Mouse (Mus musculus) spleen, adult 2 months (tissue): ENCODE measurements around the gene Dok7. TPM values are rescaled to one million over a fixed set of nuclear protein-coding genes. Genes with fewer than 3 reads are reported as not detected.

Source experiments
- DNase-seq, 2 experiments: peaks; one replicate each; pipeline versions ENCODE4 v3.0.0 to v3.0.0-alpha.2; 2012 to 2021; ENCODE audit warnings: low spot score in 2 of 2, low read depth in 1 of 2
- H3K27ac ChIP-seq: fragments of 200-500 bp; 2 replicates; pipeline ENCODE4 v1.5.1; 2012; ENCODE audit warnings: low read length, inconsistent platforms; ENCODE audit not compliant: insufficient read depth
- H3K27me3 ChIP-seq: fragments of 200-500 bp; 2 replicates; pipeline ENCODE4 v1.6.1; 2012; ENCODE audit warnings: mild to moderate bottlenecking, moderate library complexity, low read length, inconsistent platforms; ENCODE audit not compliant: control insufficient read depth, insufficient read depth
- H3K36me3 ChIP-seq: fragments of 200-500 bp; 2 replicates; pipeline ENCODE4 v1.6.1; 2012; ENCODE audit warnings: mild to moderate bottlenecking, low read length, inconsistent platforms; ENCODE audit not compliant: control insufficient read depth, insufficient read depth
- H3K4me1 ChIP-seq: fragments of 200-500 bp; 2 replicates; pipeline ENCODE4 v1.6.1; 2011; ENCODE audit warnings: inconsistent platforms; ENCODE audit not compliant: control insufficient read depth, insufficient read depth, insufficient read length
- H3K4me3 ChIP-seq: fragments of 200-500 bp; 2 replicates; pipeline ENCODE4 v1.5.1; 2011; ENCODE audit warnings: mild to moderate bottlenecking, inconsistent platforms; ENCODE audit not compliant: insufficient read depth, insufficient read length; ENCODE audit errors: extremely low read depth
- CTCF ChIP-seq: fragments of 200-500 bp; IDR thresholded peaks from 2 replicates; pipeline ENCODE4 v1.5.1; 2011; ENCODE audit warnings: mild to moderate bottlenecking, inconsistent platforms; ENCODE audit not compliant: insufficient read depth, insufficient read length, insufficient replicate concordance; ENCODE audit errors: extremely low read depth
- POLR2A ChIP-seq: fragments of 200-500 bp; IDR thresholded peaks from 2 replicates; pipeline ENCODE4 v1.6.1; 2011; ENCODE audit warnings: low read depth, low read length, inconsistent platforms
- WGBS: fragments of 180-500 bp; shearing (Covaris S2); methylation state at CpG from one replicate; pipeline ENCODE4 v1.1.7; 2018; 5-methylcytosine and 5-hydroxymethylcytosine counted together
- polyA plus RNA-seq: library from polyadenylated mRNA; depleted of rRNA; stranded (reverse); fragments of >200 nt; gene quantifications from 2 replicates; pipeline ENCODE4 v1.2.3, GENCODE M21; 2012

Dok7 gene
- polyA plus RNA-seq, 1 experiment = 0.54 TPM

DNA sequence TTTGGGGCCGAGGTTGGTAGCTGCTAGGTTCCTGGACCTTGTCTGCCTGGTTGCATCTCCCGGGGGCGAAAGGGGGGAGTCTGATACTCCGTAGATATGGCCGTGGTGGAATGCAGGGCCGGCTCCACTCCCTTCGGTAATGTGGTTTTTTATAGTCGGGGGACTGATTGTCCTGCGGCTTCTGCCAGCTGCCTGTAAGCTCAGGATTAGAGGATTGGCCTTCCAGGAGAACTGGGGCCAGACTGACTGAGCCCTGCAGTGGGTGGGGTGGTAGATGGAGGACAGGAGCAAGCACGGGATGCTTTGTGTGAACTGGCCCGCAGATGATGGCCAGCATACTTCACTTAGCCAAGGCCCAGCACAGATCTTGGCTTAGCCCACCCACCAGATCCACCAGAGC, 16.7 kb downstream of the Dok7 start:
- no peaks in the 10 kb centered on the region for H3K27me3 ChIP-seq
- no peak overlapping the region for H3K4me3 ChIP-seq
- H3K27ac ChIP-seq = no peak overlapping the region
- 83% methylated on average over 11 of the region's 11 CpGs for WGBS
- no peaks in the 10 kb centered on the region for H3K4me1 ChIP-seq
- no peak for TF ChIP-seq POLR2A
- TF ChIP-seq CTCF = no peak
- DNase-seq = no peak
- no peaks in the 10 kb centered on the region for H3K36me3 ChIP-seq

DNA sequence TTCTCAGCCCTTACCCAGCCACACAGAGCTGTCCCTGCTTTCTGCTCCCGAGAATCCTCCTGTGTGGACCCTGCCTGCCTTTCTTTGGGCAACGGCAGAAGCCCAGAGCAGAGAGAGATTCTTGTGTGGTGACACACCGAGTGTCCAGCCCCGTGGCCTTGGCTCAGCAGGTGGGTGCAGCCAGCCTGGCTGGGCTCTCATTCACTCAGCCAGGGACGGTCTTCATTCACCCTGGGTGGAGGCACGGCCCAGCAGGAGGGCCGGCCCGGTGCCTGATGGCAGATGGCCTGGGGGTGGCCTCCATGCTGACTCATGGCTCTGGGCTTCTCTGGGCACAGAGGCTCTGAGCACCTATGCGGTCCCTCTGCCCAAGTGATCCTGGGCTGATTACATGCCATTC, 17.4 kb downstream of the Dok7 start:
- 86% methylated on average over 9 of the region's 9 CpGs for WGBS
- TF ChIP-seq CTCF (no peak), POLR2A (no peak)

DNA sequence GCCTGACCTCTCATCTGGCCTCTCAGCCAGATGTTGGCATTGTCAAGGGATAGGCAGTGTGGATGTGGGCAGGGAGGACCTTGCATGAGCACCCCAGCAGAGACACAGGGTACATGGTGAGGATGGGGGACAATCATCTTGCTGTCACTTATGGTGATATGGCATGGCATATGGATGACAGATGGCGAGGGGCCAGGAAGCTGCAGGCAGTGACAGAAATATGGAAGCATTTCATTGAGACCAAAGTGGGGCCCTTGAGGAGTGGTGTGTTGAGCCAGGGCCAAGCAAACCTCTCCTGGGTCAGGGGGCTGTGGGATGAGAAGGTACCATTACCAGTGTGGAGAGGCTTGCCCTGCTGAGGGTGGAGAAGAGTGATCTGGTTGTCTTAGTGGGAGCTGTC, 19.8 kb downstream of the Dok7 start:
- WGBS = 82% methylated on average over 1 of the region's 1 CpGs
- Histone ChIP-seq H3K4me3 (no peak overlapping the region), H3K36me3 (no peaks in the 10 kb centered on the region), H3K4me1 (no peaks in the 10 kb centered on the region), H3K27me3 (no peaks in the 10 kb centered on the region), H3K27ac (no peak overlapping the region)
- TF ChIP-seq POLR2A (no peak), CTCF (no peak)
- no peak for DNase-seq

More for the DNA sequence above, 17.4 kb downstream of the Dok7 start:
- H3K27ac ChIP-seq = no peak overlapping the region
- DNase-seq = no peak
- H3K4me3 ChIP-seq = no peak overlapping the region
- H3K4me1 ChIP-seq = no peaks in the 10 kb centered on the region
- H3K27me3 ChIP-seq = no peaks in the 10 kb centered on the region
- H3K36me3 ChIP-seq = no peaks in the 10 kb centered on the region

GRCm38 (mm10) chr5:35079101-35079500, 22.5 kb downstream of the Dok7 start:
- Histone ChIP-seq H3K36me3 (no peaks in the 10 kb centered on the region), H3K27me3 (no peaks in the 10 kb centered on the region), H3K4me1 (no peaks in the 10 kb centered on the region), H3K4me3 (no peak overlapping the region), H3K27ac (no peak overlapping the region)
- DNase-seq = no peak
- WGBS = 88% methylated on average over 18 of the region's 18 CpGs
- no peak for TF ChIP-seq POLR2A
- TF ChIP-seq CTCF = no peak

DNA sequence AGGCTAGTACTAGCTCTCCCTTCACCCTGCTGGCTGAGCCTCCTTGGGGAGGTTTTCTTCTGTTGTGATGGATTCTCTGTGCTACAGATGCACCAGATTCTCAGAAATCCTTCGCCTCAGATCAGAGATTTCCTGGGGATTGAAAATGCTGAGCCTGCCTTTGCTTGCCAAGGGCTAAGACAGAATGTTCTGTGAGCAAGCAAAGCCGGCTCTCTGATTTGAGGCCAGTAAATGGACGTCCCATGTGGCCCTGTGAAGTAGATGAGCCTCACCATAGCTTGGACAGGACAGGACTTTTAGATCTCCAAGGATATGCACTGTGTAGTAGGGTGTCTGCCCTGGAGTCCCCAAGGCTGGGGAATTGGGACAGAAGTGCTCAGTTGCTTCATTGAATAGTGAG, 28.3 kb downstream of the Dok7 start:
- 83% methylated on average over 3 of the region's 3 CpGs for WGBS
- Histone ChIP-seq H3K4me3 (no peak overlapping the region), H3K36me3 (no peaks in the 10 kb centered on the region), H3K4me1 (no peaks in the 10 kb centered on the region), H3K27ac (no peak overlapping the region), H3K27me3 (no peaks in the 10 kb centered on the region)
- no peak for DNase-seq
- TF ChIP-seq POLR2A (no peak), CTCF (no peak)

- DNase-seq = peak; percentile 38 to 55
- Histone ChIP-seq H3K27ac (no peak overlapping the region), H3K4me1 (no peaks in the 10 kb centered on the region), H3K4me3 (no peak overlapping the region), H3K27me3 (no peaks in the 10 kb centered on the region), H3K36me3 (peaks cover 13% of the 10 kb centered on the region)
- TF ChIP-seq POLR2A (no peak), CTCF (peak; percentile 67; the same call in 1 of the 2 replicates)
- WGBS = 59% methylated on average over 9 of the region's 9 CpGs
Observed at GRCm38 (mm10) chr5:35088785-35089613, 32.4 kb downstream of the Dok7 start.

- Histone ChIP-seq H3K4me1 (no peaks in the 10 kb centered on the region), H3K27me3 (no peaks in the 10 kb centered on the region), H3K27ac (no peak overlapping the region), H3K4me3 (no peak overlapping the region), H3K36me3 (peaks cover 16% of the 10 kb centered on the region)
- TF ChIP-seq POLR2A (no peak), CTCF (no peak)
- DNase-seq = no peak
- WGBS = 80% methylated on average over 5 of the region's 5 CpGs
Observed at GRCm38 (mm10) chr5:35089614-35089963, 33.0 kb downstream of the Dok7 start.
